Comparison of ENCODE assay signal across 9 mouse cellular contexts in the genomic region with DNA sequence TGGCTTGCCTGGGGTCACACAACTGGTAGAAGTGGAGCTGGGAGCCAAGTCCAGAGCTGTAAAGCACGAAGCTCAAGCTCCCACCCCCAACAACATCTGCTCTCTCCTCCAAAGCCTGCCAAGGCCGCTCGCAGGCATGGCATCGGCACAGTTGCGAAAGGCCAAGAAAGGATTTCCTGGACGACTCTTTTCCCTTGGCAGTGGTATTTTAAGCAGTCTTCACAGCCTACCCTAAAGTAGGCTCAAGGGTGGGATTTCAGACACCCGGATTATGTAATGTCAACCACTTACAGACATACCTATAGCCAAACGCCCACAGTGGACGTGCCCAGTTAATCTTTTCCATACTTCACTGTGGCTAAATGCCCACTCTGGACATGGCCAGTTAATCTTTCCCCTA.
DNase-seq lines count a peak whose midpoint lies in the region.
"Had no signal": no experiment of that assay in that cellular context is flagged by ENCODE, and none has a peak within 500 bp of the region (broad histone marks: within the 10 kb centered on the region; RNA-seq: fewer than 3 reads in every experiment).

No protein-coding gene starts in this region.

- peak; percentile 12 for DNase-seq in gastrocnemius, adult 18-20 months (ENCODE audit: low spot score)
- DNase-seq in gastrocnemius, adult 8-10 months (ENCODE audit: low spot score in 2 of 2) = no peak
- DNase-seq in ovary, adult 18-20 months (ENCODE audit: low spot score) = peak; percentile 26
- DNase-seq in ovary, postnatal 14 days (ENCODE audit: low spot score) = no peak
- DNase-seq in frontal cortex, postnatal 36 days (ENCODE audit: low spot score in 2 of 2) = peak; percentile 9 to 35
- DNase-seq in telencephalon, adult 2 months (ENCODE audit: low read depth, low spot score) = peak; percentile 10
- no peak for DNase-seq in embryo, embryonic 11 days
- no peak for DNase-seq in testis, postnatal 14 days (ENCODE audit: low spot score)
- DNase-seq: cerebellum, adult 9-10 months had no signal

Comparison
In these comparisons a context has a peak if more than half of its experiments do, and no peak if none do; other contexts are left out.
1. DNase-seq: peak in gastrocnemius, adult 18-20 months (single experiment), ovary, adult 18-20 months (single experiment), frontal cortex, postnatal 36 days (2 of 2) and telencephalon, adult 2 months (single experiment); none in gastrocnemius, adult 8-10 months (0 of 2), ovary, postnatal 14 days (single experiment), embryo, embryonic 11 days (single experiment) and testis, postnatal 14 days (single experiment).